Mouse (Mus musculus): Measurements from ENCODE around the gene Tmem150c.

GRCm38 (mm10) chr5:100144836-100145235, 14.8 kb downstream of the Tmem150c start:
- TF ChIP-seq HCFC1 (IDR thresholded peaks at IDR 0.05; ENCODE audit: borderline replicate concordance, insufficient read depth, low read length) = no peak
- TF ChIP-seq ZNF384 (IDR thresholded peaks at IDR 0.05; ENCODE audit: low read depth, low read length) = no peak
- no peak for TF ChIP-seq ZC3H11A (IDR thresholded peaks at IDR 0.05; ENCODE audit: borderline replicate concordance, low read depth, low read length)
- peak; percentile 70 for TF ChIP-seq MAFK (IDR thresholded peaks at IDR 0.05; ENCODE audit: insufficient read depth, low read depth, low read length)
